Mouse (Mus musculus) ES-E14 (cell line): Measurements from ENCODE around the gene Cbln3. TPM values are rescaled to one million over a fixed set of nuclear protein-coding genes. Genes with fewer than 3 reads are reported as not detected.

Experiments
- DNase-seq: peaks from one replicate; pipeline ENCODE4 v3.0.0-alpha.2; 2013; ENCODE audit warnings: low read depth, low spot score
- H3K27ac ChIP-seq: 2 replicates; pipeline ENCODE4 v1.5.1; 2012; ENCODE audit warnings: low read depth, mild to moderate bottlenecking, low read length, moderate library complexity, mixed read lengths; ENCODE audit not compliant: poor library complexity, insufficient read depth, severe bottlenecking
- H3K36me3 ChIP-seq: 2 replicates; pipeline ENCODE4 v1.6.1; 2012; ENCODE audit warnings: mild to moderate bottlenecking, low read length, moderate library complexity, mixed read lengths; ENCODE audit not compliant: control insufficient read depth, poor library complexity, insufficient read depth, severe bottlenecking
- H3K4me1 ChIP-seq, 2 experiments: fragments of 150-350 bp in 1 of 2; sonication (generic) in 1 of 2; 2 replicates each; pipeline ENCODE4 v1.6.1; 2012; ENCODE audit warnings: low read length in 2 of 2, mild to moderate bottlenecking in 1 of 2, mixed read lengths in 1 of 2; ENCODE audit not compliant: control insufficient read depth in 2 of 2, insufficient read depth in 2 of 2, poor library complexity in 1 of 2
- H3K4me3 ChIP-seq, 2 experiments: fragments of 150-350 bp in 1 of 2; sonication (generic) in 1 of 2; 2 replicates each; pipeline ENCODE4 v1.5.1; 2012; ENCODE audit warnings: low read length in 2 of 2, low read depth in 1 of 2, mild to moderate bottlenecking in 1 of 2, mixed read lengths in 1 of 2; ENCODE audit not compliant: insufficient read depth in 1 of 2, poor library complexity in 1 of 2, severe bottlenecking in 1 of 2
- H3K9ac ChIP-seq: 2 replicates; pipeline ENCODE4 v1.6.1; 2012; ENCODE audit warnings: low read depth, mild to moderate bottlenecking, low read length, mixed read lengths; ENCODE audit not compliant: poor library complexity, insufficient read depth, severe bottlenecking
- H3K9me3 ChIP-seq: fragments of 150-350 bp; sonication (generic); 2 replicates; pipeline ENCODE4 v1.6.1; 2012; ENCODE audit warnings: low read depth, mild to moderate bottlenecking, low read length; ENCODE audit not compliant: control insufficient read depth, insufficient read depth
- CHD2 ChIP-seq: IDR thresholded peaks from 2 replicates; pipeline ENCODE4 v1.6.1; 2014; ENCODE audit warnings: mild to moderate bottlenecking, low read depth, low read length, inconsistent platforms
- HCFC1 ChIP-seq: IDR thresholded peaks from 2 replicates; pipeline ENCODE4 v1.6.1; 2012; ENCODE audit warnings: low read length, inconsistent platforms, borderline replicate concordance; ENCODE audit not compliant: insufficient read depth
- MAFK ChIP-seq: IDR thresholded peaks from 2 replicates; pipeline ENCODE4 v1.6.1; 2014; ENCODE audit warnings: mild to moderate bottlenecking, low read depth, low read length, inconsistent platforms; ENCODE audit not compliant: insufficient read depth
- ZC3H11A ChIP-seq: IDR thresholded peaks from 2 replicates; pipeline ENCODE4 v1.6.1; 2012; ENCODE audit warnings: low read depth, mild to moderate bottlenecking, inconsistent platforms, low read length, borderline replicate concordance
- ZNF384 ChIP-seq: IDR thresholded peaks from 2 replicates; pipeline ENCODE4 v1.6.1; 2012; ENCODE audit warnings: low read depth, low read length, inconsistent platforms
- in situ Hi-C, 2 experiments: fragments of 600-800 bp; cut with MboI; formaldehyde crosslinking; loops; one replicate each; pipeline ENCODE4 v1.15.1; 2025; ENCODE audit warnings: low sequenced_read_pairs in 2 of 2, inconsistent platforms in 1 of 2; ENCODE audit not compliant: unreplicated experiment in 2 of 2
- total RNA-seq: library from RNA; depleted of rRNA; stranded (reverse); fragments of 300-350 nt; gene quantifications from 2 replicates; pipeline ENCODE4 v1.2.3, GENCODE M21; 2012

Gene Cbln3
- total RNA-seq, 1 experiment, result 0.04 TPM

- peak; percentile 63 for DNase-seq
- H3K27ac ChIP-seq, result no peak overlapping the region
- no peaks in the 10 kb centered on the region for H3K9me3 ChIP-seq
- TF ChIP-seq ZC3H11A (peak; percentile 13; the same call in 1 of the 2 replicates), CHD2 (no peak)
- H3K4me3 ChIP-seq, result no peak overlapping the region
- in situ Hi-C loops, result no loop called here
- peaks cover 4 to 8% of the 10 kb centered on the region in 2 experiments; a peak in 3 of 4 replicates for H3K4me1 ChIP-seq
- H3K36me3 ChIP-seq, result peaks cover 37% of the 10 kb centered on the region
- no peak overlapping the region for H3K9ac ChIP-seq
These were observed 17.2 kb downstream of the Cbln3 start for GRCm38 (mm10) chr14:55866962-55867361.

- Histone ChIP-seq H3K4me3 (peak overlapping the region; percentile 10 to 61), H3K9ac (peak overlapping the region; percentile 3; the same call in 1 of the 2 replicates), H3K36me3 (peaks cover 17% of the 10 kb centered on the region), H3K9me3 (no peaks in the 10 kb centered on the region), H3K4me1 (peaks cover 4 to 6% of the 10 kb centered on the region in 2 experiments; a peak in 3 of 4 replicates), H3K27ac (no peak overlapping the region)
- in situ Hi-C loops, result no loop called here
- TF ChIP-seq HCFC1 (no peak; the same call in 1 of the 2 replicates), ZC3H11A (peak; percentile 58; the same call in 1 of the 2 replicates), CHD2 (no peak), ZNF384 (no peak), MAFK (no peak)
- DNase-seq, result peak; percentile 78
These were observed 20.4 kb downstream of the Cbln3 start for GRCm38 (mm10) chr14:55863773-55864172.

- peak overlapping the region; percentile 3; the same call in 1 of the 2 replicates for H3K9ac ChIP-seq
- H3K27ac ChIP-seq, result no peak overlapping the region
- no peaks in the 10 kb centered on the region for H3K9me3 ChIP-seq
- H3K4me3 ChIP-seq, result peak overlapping the region; percentile 10 to 61; a peak in 2 of 4 replicates
- peaks cover 17% of the 10 kb centered on the region for H3K36me3 ChIP-seq
- DNase-seq, result no peak
- TF ChIP-seq ZNF384 (no peak), HCFC1 (no peak), ZC3H11A (no peak), CHD2 (no peak), MAFK (no peak)
- in situ Hi-C loops, result no loop called here
- H3K4me1 ChIP-seq, result peaks cover 4 to 6% of the 10 kb centered on the region in 2 experiments; a peak in 3 of 4 replicates
These were observed 21.2 kb downstream of the Cbln3 start for GRCm38 (mm10) chr14:55862970-55863369.

GRCm38 (mm10) chr14:55862186-55862585, 22.0 kb downstream of the Cbln3 start:
- Histone ChIP-seq H3K9me3 (no peaks in the 10 kb centered on the region), H3K4me1 (peaks cover 4 to 6% of the 10 kb centered on the region in 2 experiments; a peak in 2 of 4 replicates), H3K4me3 (no peak overlapping the region), H3K36me3 (peaks cover 17% of the 10 kb centered on the region), H3K9ac (no peak overlapping the region), H3K27ac (no peak overlapping the region)
- no peak for TF ChIP-seq ZNF384
- no peak for TF ChIP-seq MAFK
- no peak for DNase-seq
- in situ Hi-C loops, result no loop called here

- DNase-seq, result no peak
- Histone ChIP-seq H3K36me3 (no peaks in the 10 kb centered on the region), H3K9me3 (no peaks in the 10 kb centered on the region), H3K4me3 (no peak overlapping the region), H3K4me1 (peaks cover 2 to 11% of the 10 kb centered on the region in 2 experiments; a peak in 3 of 4 replicates), H3K9ac (no peak overlapping the region), H3K27ac (no peak overlapping the region)
- no peak for TF ChIP-seq MAFK
- no peak for TF ChIP-seq HCFC1
- no peak for TF ChIP-seq ZNF384
- in situ Hi-C loops, result no loop called here
These were observed 26.6 kb downstream of the Cbln3 start for GRCm38 (mm10) chr14:55857588-55857987.
